Mouse (Mus musculus) heart, postnatal 0 days (tissue): ENCODE data around the gene Gtpbp1.

ENCODE experiments used
- CTCF ChIP-seq: IDR thresholded peaks from 2 replicates; pipeline ENCODE4 v1.5.1; 2016; ENCODE audit warnings: antibody characterized with exemption, control low read depth, low read depth
- EP300 ChIP-seq: IDR thresholded peaks from 2 replicates; pipeline ENCODE4 v1.6.1; 2016; ENCODE audit warnings: antibody characterized with exemption, low read depth

GRCm38 (mm10) chr15:79740739-79741138 lies 50.1 kb downstream of the Gtpbp1 start:
- TF ChIP-seq CTCF = no peak
- no peak for TF ChIP-seq EP300
